Mouse (Mus musculus) heart, adult 2 months (tissue): ENCODE data around the gene Barhl1. TPM values are rescaled to one million over a fixed set of nuclear protein-coding genes. Genes with fewer than 3 reads are reported as not detected.

Experiments
- DNase-seq, 2 experiments: peaks; one replicate each; pipeline ENCODE4 v3.0.0; 2021
- H3K27ac ChIP-seq: fragments of 200-600 bp; 2 replicates; pipeline ENCODE4 v1.8.1; 2022
- H3K27me3 ChIP-seq: fragments of 200-500 bp; 2 replicates; pipeline ENCODE4 v1.6.1; 2012; ENCODE audit warnings: mild to moderate bottlenecking, low read length, inconsistent platforms, mixed read lengths; ENCODE audit not compliant: control insufficient read depth, insufficient read depth
- H3K36me3 ChIP-seq: fragments of 200-500 bp; 2 replicates; pipeline ENCODE4 v1.6.1; 2012; ENCODE audit warnings: low read length, inconsistent platforms; ENCODE audit not compliant: control insufficient read depth, insufficient read depth
- H3K4me1 ChIP-seq: fragments of 200-500 bp; 2 replicates; pipeline ENCODE4 v1.6.1; 2011; ENCODE audit warnings: low read length; ENCODE audit not compliant: control insufficient read depth, insufficient read depth
- H3K4me3 ChIP-seq: fragments of 200-600 bp; 2 replicates; pipeline ENCODE4 v1.8.1; 2022
- H3K79me2 ChIP-seq: fragments of 200-500 bp; replicated peaks from 2 replicates; pipeline ENCODE4 v1.6.1; 2012; ENCODE audit warnings: mild to moderate bottlenecking, inconsistent platforms, low read length, moderate library complexity, mixed read lengths; ENCODE audit not compliant: control insufficient read depth, insufficient read depth
- H3K9ac ChIP-seq: fragments of 200-500 bp; 2 replicates; pipeline ENCODE4 v1.6.1; 2012; ENCODE audit warnings: low read depth, mild to moderate bottlenecking, control low read depth, inconsistent platforms, low read length, mixed read lengths
- CTCF ChIP-seq: fragments of 200-600 bp; IDR thresholded peaks from 2 replicates; pipeline ENCODE4 v1.8.1; 2022; ENCODE audit warnings: antibody characterized with exemption, mild to moderate bottlenecking, moderate library complexity
- EP300 ChIP-seq: fragments of 200-500 bp; IDR thresholded peaks from 2 replicates; pipeline ENCODE4 v1.6.1; 2011; ENCODE audit warnings: low read depth, low read length, control low read depth; ENCODE audit not compliant: insufficient read depth
- POLR2A ChIP-seq: fragments of 200-500 bp; IDR thresholded peaks from 2 replicates; pipeline ENCODE4 v1.6.1; 2011; ENCODE audit warnings: mild to moderate bottlenecking, low read depth, low read length, control low read depth; ENCODE audit not compliant: insufficient read depth
- WGBS: fragments of 180-500 bp; shearing (Covaris S2); methylation state at CpG from one replicate; pipeline ENCODE4 v1.1.7; 2018; 5-methylcytosine and 5-hydroxymethylcytosine counted together
- intact Hi-C: fragments of 180-260 bp; cut with DNase I; formaldehyde crosslinking; loops from one replicate; pipeline ENCODE4 v1.15.1; 2025
- polyA plus RNA-seq: library from polyadenylated mRNA; depleted of rRNA; stranded (reverse); fragments of >200 nt; gene quantifications from 2 replicates; pipeline ENCODE4 v1.2.3, GENCODE M21; 2012
- total RNA-seq, 2 experiments: library from RNA; stranded (reverse); gene quantifications; 2 replicates each; pipeline ENCODE4 v1.2.3; 2021

Gene Barhl1
- total and polyA plus RNA-seq, 3 experiments: not detected

GRCm38 (mm10) chr2:28919001-28919400, 2.5 kb upstream of the Barhl1 start:
- WGBS: 6% methylated on average over 4 of the region's 4 CpGs
- TF ChIP-seq CTCF (no peak), POLR2A (no peak), EP300 (no peak)
- intact Hi-C loops: no loop called here
- H3K79me2 ChIP-seq: no peaks in the 10 kb centered on the region
- no peak overlapping the region for H3K9ac ChIP-seq
- no peaks in the 10 kb centered on the region for H3K36me3 ChIP-seq
- peaks cover 30% of the 10 kb centered on the region for H3K27me3 ChIP-seq
- DNase-seq: no peak
- no peak overlapping the region for H3K27ac ChIP-seq
- no peak overlapping the region for H3K4me3 ChIP-seq
- H3K4me1 ChIP-seq: no peaks in the 10 kb centered on the region

- 0 out of 2 replicates have a peak overlapping the region, but pooled peaks have one; percentile 34 for H3K9ac ChIP-seq
- WGBS: 3% methylated on average over 73 of the region's 73 CpGs
- H3K36me3 ChIP-seq: no peaks in the 10 kb centered on the region
- no peak for TF ChIP-seq POLR2A
- peaks cover 30% of the 10 kb centered on the region for H3K27me3 ChIP-seq
- DNase-seq: peak; percentile 36 to 55
- no peak overlapping the region for H3K27ac ChIP-seq
- peak overlapping the region; percentile 7; the same call in 1 of the 2 replicates for H3K4me3 ChIP-seq
- intact Hi-C loops: no loop called here
- H3K4me1 ChIP-seq: no peaks in the 10 kb centered on the region
- no peaks in the 10 kb centered on the region for H3K79me2 ChIP-seq
These were observed 1.3 kb upstream of the Barhl1 start for GRCm38 (mm10) chr2:28917518-28918361.

GRCm38 (mm10) chr2:28917156-28917517, 669 bp upstream of the Barhl1 start:
- Histone ChIP-seq H3K4me3 (no peak overlapping the region), H3K4me1 (no peaks in the 10 kb centered on the region), H3K36me3 (no peaks in the 10 kb centered on the region), H3K9ac (no peak overlapping the region), H3K79me2 (no peaks in the 10 kb centered on the region), H3K27ac (no peak overlapping the region), H3K27me3 (peaks cover 30% of the 10 kb centered on the region)
- WGBS: 26% methylated on average over 11 of the region's 11 CpGs
- no peak for DNase-seq
- intact Hi-C loops: no loop called here
- no peak for TF ChIP-seq CTCF
- no peak for TF ChIP-seq EP300
- no peak for TF ChIP-seq POLR2A

- TF ChIP-seq CTCF: no peak
- no peak for TF ChIP-seq POLR2A
- no peak for TF ChIP-seq EP300
- Histone ChIP-seq H3K79me2 (no peaks in the 10 kb centered on the region), H3K27me3 (peaks cover 40% of the 10 kb centered on the region), H3K36me3 (no peaks in the 10 kb centered on the region), H3K4me1 (no peaks in the 10 kb centered on the region), H3K9ac (no peak overlapping the region), H3K27ac (no peak overlapping the region), H3K4me3 (no peak overlapping the region)
- 3% methylated on average over 49 of the region's 50 CpGs for WGBS
- intact Hi-C loops: no loop called here
- peak; percentile 65 to 69 for DNase-seq
These were observed 528 bp downstream of the Barhl1 start for GRCm38 (mm10) chr2:28915768-28916512.

GRCm38 (mm10) chr2:28915104-28915738, 1.2 kb downstream of the Barhl1 start:
- 5% methylated on average over 22 of the region's 22 CpGs for WGBS
- Histone ChIP-seq H3K27me3 (peaks cover 45% of the 10 kb centered on the region), H3K4me3 (no peak overlapping the region), H3K36me3 (no peaks in the 10 kb centered on the region), H3K9ac (no peak overlapping the region), H3K27ac (no peak overlapping the region), H3K79me2 (no peaks in the 10 kb centered on the region), H3K4me1 (no peaks in the 10 kb centered on the region)
- TF ChIP-seq EP300 (no peak), POLR2A (no peak), CTCF (no peak)
- intact Hi-C loops: no loop called here
- no peak for DNase-seq

GRCm38 (mm10) chr2:28914121-28914520, 2.3 kb downstream of the Barhl1 start:
- Histone ChIP-seq H3K4me1 (no peaks in the 10 kb centered on the region), H3K27me3 (peaks cover 49% of the 10 kb centered on the region), H3K27ac (no peak overlapping the region), H3K9ac (no peak overlapping the region), H3K4me3 (no peak overlapping the region), H3K36me3 (no peaks in the 10 kb centered on the region), H3K79me2 (no peaks in the 10 kb centered on the region)
- intact Hi-C loops: loop anchor here (5.0 kb wide), 1 partner anchor 72 kb away; the partner anchor contains the start of genes Ddx31 and Gtf3c4
- DNase-seq: no peak
- TF ChIP-seq EP300 (no peak), CTCF (no peak), POLR2A (no peak)
- WGBS: 8% methylated on average over 2 of the region's 2 CpGs
